Mouse (Mus musculus): Measurements from ENCODE around the gene Sema4a.

DNA sequence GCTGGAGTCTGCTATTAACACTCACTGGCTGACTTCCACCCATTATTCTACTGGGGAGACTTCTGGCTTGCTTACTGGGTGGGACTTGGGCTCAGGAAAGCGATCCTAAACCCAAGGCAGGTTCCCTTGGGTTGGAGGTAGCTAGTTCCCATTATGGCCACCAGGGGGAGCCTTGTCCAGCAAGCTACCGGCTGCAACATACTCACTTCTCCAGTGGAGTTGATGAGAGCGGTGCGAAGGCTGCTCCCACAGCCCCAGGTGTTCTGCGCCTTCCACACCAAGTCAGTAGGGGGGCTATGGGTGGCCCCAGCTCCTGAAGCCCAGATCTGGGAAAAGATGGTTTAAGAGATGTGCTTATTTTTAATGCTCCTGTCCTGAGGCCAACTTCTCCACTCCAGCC lies 22.6 kb upstream of the Sema4a start:
- peak; percentile 90 for TF ChIP-seq CTCF (IDR thresholded peaks at IDR 0.05; ENCODE audit: low read depth, low read length)
- TF ChIP-seq POLR2A (IDR thresholded peaks at IDR 0.05; ENCODE audit: insufficient read depth, low read length), result no peak
- TF ChIP-seq EP300 (IDR thresholded peaks at IDR 0.05; ENCODE audit: insufficient read depth, low read depth, low read length), result no peak
